Mouse (Mus musculus) adrenal gland, postnatal 10 days (tissue): ENCODE results near the gene Csnk2a2. TPM values are rescaled to one million over a fixed set of nuclear protein-coding genes. Genes with fewer than 3 reads are reported as not detected.

ENCODE experiments used
- DNase-seq: peaks from one replicate; pipeline ENCODE4 v3.0.0; 2021; ENCODE audit warnings: mixed read lengths
- long read RNA-seq, 2 experiments: library from polyadenylated mRNA; stranded (forward); transcript quantifications; one replicate each; pipeline ENCODE4 v2.0.0; 2021
- total RNA-seq, 2 experiments: library from RNA; stranded (reverse); gene quantifications; 2 replicates each; pipeline ENCODE4 v1.2.3; 2021

Csnk2a2 gene
- 10 to 100 TPM; 68.8 to 70.0 TPM for total RNA-seq
- long read RNA-seq, experiment 1, full-length matches to known transcripts: 32 of 81 reads
- long read RNA-seq, experiment 1, partial matches to known transcripts: 29 of 81 reads
- long read RNA-seq, experiment 1, other reads (novel, unspliced or antisense): 20 of 81 reads
- long read RNA-seq, experiment 2, full-length matches to known transcripts: 9 of 54 reads
- long read RNA-seq, experiment 2, partial matches to known transcripts: 29 of 54 reads
- long read RNA-seq, experiment 2, other reads (novel, unspliced or antisense): 16 of 54 reads

DNA sequence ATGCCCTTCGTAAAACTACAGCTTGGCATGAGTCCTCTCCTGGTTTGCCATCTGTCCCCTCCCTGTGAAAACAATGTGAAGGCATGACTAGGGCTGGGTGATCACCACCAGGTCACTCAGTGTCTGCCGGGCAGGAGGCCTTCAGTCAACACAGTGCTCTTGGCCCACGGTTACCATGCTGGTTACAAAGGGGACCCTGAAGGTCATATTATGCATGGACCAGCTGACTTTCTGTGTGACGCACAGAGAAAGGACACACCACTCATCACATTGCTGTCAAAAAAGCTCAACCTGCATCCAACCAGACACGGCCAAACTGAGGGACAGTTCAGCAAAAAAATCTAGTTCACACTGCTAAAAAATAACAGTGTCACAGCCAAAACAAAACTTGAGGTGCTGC is at the start of gene Csnk2a2:
TSS of gene Csnk2a2 (minus strand) at position 34 of the 400 bp plus-strand sequence.
- DNase-seq: peak; percentile 54

DNA sequence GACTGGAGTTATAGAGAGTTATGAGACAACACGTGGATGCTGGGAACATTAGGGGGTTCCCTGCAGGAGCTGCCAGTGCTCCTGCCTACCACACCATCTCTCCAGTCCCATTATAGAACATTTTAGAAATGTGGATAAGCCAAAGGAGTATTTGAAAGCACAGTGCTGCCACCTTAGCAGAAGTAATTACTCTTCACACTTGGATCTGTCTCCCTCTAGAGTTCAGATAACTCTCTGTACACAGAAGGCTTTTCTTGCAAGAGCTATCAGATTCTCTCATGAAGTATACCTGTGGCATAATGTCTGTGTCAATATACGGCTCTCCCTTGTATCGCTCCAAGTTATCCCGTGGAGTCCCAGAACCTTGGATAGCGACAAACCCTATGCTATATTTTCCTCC is 49.6 kb upstream of the Csnk2a2 start:
- no peak for DNase-seq

DNA sequence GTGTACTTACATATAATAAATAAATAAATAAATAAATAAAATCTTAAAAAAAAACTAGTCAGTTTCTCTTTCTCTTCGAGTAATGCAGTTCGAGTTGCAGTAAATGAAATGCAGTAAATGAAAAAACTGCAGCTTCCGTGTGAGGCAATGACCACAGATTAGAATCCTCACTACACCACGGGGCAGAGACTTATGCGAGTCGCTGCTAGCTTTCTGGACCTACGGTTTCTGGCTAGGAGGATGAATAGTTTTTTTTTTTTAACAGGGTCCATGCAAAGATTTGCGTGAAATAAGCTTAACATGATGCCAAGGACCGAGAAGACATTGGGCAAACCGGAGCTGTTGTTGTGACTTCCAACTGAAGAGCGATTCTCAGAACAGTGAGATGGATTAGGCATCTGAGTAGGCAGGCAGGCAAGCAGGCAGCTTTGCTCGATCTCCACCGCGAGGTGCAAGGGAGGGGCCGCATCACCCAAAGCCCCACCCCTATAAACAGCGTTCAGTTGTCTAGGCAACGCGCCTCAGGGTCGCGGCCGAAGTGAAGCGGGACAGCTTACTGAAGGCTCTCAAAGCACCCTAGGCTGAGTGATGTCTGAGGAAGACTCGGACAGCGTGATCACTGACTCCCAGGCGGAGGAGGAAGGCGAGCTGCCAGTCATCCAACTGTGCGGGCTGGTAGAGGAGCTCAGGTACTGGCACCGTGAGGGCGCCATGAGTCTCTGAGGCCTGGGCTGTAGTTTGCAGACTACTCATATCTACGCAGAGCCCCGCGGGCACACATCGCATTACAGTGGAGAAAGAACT is 43.9 kb upstream of the Csnk2a2 start, which contains the start of gene Ccdc113:
TSS of gene Ccdc113 (plus strand) at position 502 of the 804 bp plus-strand sequence.
- DNase-seq: peak; percentile 82

DNA sequence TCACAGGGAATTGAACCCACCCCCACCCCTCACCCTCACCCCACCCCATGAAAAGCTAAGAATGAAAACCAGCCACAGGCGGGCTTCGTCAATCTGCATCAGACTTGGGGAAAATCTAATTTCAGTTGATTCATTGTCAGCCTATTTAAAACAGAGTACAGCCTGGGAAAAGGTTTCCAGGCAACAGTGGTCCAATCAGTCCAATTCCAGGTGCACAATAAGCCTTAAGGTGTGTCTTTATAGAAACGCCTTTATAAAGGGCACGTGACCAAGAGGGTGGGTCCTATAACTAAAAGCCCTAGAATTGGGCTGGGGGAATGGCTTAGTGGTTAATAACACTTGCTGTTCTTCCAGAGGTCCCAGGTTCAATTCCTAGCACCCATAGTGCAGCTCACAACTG is 42.4 kb upstream of the Csnk2a2 start:
- DNase-seq: no peak

DNA sequence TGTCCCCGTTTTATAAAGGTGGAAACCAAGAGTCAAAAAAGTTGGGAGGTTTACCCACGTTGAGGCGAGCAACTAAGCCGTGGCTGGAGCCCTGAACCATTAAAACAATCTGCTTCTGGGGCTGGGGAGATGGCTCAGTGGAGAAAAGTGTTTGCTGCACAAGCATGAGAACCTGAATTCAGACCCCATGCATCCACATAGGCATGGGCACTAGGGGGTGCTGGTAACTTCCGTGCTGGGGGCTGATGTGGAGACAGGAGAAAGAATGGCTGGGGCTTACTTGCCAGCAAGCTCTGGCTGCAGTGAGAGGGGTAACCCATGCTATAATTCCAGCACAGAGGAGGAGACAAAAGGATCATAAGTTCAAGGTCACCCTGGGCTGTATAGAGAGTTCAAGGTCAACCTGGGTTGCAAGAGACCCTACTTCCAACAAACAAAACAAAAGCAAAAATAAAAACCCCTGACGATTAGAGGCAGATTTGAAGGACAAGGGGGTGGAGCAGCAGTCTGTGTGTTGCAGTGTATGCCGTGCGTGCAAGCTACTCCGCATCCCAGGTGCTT is 39.0 kb upstream of the Csnk2a2 start:
- no peak for DNase-seq

DNA sequence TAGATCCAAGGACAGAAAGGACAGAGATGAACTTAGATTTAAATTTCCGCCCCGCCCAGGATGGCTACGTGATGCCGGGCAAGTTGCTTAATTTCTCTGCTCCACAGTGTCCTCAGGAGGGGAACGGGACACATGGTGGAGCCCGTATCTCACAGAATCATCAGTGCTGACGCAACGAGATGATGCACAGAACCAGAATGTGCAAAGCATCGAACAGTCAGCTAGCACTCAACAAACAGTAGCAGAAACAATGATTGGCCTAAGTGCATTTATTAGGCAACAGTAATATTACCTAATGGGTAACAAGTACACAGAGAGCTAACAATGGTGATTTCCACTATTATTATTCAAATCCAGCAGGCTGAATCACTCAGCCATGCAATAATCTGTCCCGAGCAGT is 38.4 kb upstream of the Csnk2a2 start:
- no peak for DNase-seq

DNA sequence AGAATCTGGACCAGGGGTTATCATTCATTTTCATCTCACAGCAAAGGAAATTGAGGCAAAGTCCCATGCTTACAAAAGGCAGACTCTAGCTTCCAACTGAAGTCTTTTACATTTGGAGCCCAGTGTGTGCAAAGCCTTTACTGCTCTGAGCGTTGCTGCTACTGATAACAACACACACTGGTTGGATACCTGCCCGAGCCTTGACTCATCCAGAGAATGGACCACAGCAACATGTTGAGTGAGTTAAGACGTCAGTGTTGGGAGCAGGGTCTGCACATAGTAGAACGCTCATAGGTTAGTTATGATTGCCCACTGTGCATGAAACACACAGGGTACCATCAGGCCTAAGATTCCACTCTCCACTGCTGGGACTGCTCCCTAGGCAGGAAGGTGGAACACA is 34.2 kb upstream of the Csnk2a2 start:
- no peak for DNase-seq

DNA sequence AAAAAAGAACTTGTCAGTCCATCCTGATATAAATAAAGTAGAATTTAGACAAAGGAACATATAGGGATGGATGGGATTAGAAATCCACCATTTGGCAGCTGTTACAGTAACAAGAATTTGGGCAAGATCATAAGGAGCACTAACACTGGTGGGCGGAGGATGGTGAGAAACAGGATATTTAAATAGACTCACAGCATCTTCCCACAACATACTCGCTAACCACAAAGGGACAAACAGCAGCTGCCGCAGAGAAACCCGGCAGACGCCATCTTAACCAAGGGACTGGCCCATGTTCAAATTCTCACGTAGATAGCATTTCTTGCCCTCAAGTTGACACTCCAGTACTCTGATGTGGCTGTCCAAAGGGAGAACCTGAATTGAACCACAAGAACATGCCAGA is 27.1 kb upstream of the Csnk2a2 start:
- DNase-seq: no peak

DNA sequence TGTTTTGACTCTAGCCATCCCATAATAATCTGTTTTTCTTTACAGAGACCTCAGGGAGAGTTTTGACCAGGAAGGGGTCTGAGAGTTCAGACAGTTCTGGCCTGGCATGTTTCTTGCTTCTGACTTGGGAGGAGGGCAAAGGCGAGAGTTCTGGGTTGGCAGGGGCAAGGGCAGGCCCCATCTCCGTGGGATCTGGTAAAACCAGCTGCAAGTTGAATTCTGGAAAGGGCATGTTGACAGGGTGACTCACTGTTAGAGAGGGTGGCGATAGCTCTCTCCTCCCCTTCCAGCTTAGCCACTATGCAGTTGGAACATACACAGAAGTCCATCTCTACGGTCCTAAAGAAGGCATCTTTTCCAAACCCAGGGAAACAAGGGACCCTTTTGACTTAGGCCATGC is 23.4 kb upstream of the Csnk2a2 start:
- no peak for DNase-seq

DNA sequence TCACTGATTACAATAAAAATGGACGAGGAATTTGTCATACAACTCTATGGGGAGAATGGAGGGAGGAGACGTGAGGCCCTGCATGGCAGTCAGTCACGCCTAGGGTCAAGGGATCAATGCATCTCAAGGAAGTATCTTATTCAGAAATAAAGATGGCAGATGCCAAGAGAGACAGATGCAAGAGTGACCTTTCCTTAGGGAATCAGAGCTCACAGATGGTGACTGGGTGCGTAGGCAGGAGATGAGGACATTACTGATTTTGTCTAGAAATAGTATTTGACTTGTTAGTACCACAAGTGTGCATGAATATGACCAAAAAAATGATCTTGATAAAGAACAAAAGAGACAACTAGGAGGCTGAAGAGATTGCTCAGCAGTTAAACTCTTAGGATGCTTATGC is 22.4 kb upstream of the Csnk2a2 start:
- DNase-seq: no peak

DNA sequence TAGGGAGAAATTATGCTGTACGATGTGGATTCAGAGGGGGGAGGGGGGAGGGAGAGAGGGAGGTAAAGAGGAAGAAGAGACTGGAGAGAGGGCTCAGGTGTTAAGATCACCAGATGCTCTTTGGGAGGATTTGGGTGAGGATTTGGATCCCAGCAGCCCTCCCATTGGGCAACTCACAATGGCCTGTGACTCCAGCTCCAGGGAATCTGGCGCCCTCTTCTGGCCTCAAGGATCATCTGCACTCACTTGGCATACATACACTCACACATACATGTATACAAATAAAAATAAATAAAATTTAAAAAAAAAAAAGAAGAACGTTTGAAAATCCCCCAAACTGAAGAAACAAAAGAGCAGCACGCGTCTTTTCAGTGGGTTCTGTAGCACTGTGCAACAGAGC is 16.4 kb upstream of the Csnk2a2 start:
- DNase-seq: no peak

DNA sequence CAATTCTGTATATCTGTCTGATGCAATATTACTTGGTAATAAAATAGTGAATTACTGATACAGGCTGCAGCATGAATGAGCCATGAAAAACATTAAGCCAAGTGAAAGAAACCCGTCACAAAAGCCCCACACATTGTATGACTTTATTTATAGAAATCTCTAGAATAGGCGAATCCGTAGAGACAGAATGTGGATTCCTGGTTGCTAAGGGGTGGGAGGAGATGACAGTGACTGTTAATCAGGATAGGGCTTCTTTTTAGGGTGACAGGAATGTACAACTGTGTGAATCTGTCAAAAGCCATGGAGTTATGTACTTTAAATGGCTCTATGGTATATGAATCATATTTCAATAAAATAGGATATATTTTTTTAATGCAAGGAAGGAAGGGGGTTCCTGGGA is 15.8 kb upstream of the Csnk2a2 start:
- DNase-seq: no peak

DNA sequence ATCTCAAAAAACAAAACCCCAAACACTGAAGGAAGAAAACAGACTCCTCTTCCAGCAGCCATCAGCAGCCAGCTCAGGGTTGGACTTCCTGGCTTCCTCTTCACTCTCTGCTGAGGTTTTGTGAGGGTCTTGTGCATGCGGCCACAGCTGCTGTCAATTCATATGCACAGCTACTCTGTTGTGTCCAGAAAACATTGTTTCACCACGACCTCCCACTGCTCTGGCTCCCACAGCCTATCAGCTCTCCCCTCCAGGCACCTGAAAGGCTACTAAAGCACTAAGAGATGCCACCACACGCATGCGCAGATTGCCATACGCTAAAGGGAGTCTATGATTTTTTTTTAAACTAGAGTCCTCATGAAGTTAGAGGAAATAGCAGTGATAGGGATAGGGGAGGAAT is 15.0 kb upstream of the Csnk2a2 start:
- DNase-seq: no peak

DNA sequence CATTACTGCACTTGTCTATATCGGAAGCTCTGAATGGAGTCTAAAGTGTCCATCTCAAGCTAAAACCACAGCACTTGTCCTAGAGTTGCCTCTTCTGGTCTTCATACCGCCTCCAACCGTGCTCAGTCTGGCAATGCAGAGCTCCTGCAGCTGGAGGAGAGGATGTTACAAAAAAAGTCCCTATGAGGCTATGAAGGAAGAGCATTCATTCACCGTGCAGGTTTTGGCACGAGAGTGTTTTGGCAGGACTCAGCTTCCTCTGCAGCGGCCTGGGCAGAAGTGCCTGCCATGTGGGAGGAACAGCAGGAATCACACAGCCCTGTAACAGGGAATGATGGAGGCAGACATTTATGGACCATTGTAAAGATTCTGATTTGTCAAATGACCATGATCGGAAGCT is 12.6 kb upstream of the Csnk2a2 start:
- no peak for DNase-seq

DNA sequence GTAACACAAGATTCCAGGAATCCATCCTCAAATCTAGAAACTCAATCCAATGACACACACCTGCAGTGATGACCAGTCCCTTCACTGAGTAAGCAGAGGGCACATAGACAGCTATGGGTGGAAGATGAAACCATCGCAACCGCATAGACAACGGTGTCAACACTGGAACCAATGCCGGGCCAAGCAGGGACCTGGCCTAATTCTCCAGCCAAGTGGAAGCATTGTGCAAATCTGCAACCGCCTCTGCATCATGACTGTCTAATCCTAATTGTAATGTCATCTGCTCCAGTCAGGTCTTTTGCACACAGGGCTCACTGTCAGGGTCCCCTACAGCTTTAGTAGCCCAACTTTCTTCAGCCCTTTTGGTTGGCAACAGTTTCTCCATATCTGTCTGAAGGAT is 10.6 kb upstream of the Csnk2a2 start:
- no peak for DNase-seq

DNA sequence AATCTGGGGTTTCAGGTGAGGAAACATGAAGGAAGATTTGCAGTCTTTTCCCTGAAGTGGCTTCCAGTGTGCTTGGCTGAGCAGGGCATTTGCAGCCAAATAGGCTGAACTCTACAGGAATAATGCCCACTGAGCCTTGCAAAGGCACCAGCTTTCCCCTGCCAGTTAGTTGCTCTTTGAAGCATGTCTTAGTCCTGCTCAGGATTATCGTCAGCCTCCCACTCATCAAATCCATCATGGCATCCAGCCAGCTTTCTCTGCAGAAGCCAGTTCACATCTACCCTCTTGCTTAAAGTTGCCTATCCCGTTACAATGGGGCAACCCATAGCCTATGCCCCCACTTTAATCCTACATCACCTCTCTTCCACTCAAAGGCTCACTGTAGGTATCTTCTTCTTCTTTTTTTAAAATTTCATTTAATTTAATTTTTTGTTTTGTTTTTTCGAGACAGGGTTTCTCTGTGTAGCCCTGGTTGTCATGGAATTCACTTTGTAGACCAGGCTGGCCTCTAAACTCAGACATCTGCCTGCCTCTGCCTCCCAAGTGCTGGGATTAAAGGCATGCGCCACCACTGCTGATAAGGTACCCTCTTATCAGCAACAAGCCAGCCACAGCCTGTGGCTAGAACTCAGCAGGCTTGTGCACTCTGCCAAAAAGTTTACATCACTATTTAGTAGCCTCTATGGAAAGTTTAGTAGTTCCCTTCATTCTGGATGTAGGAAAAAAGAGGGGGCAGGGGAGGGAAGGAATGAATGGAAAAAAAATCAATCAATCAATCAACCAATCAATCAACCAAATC is 9.6 kb upstream of the Csnk2a2 start:
- DNase-seq: no peak

DNA sequence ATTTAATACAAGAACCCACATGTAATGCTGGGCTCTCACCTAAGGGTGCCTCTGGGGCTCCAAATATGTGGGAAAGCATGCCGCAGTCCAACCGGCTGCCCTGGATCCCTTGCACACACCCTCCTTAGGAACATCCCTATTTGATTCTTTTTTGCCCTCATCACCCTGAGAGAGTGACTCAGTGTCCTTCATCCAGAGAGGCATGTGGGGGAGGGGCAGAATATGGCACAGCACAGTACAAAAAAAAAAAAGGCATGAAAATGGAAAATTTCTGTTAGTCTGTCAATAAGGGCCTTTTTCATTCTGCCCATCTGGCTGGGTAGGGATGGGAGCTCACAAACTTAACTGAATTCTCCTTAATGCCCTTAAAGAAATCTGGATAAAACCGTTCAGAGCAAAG is 8.0 kb upstream of the Csnk2a2 start:
- DNase-seq: peak; percentile 66

DNA sequence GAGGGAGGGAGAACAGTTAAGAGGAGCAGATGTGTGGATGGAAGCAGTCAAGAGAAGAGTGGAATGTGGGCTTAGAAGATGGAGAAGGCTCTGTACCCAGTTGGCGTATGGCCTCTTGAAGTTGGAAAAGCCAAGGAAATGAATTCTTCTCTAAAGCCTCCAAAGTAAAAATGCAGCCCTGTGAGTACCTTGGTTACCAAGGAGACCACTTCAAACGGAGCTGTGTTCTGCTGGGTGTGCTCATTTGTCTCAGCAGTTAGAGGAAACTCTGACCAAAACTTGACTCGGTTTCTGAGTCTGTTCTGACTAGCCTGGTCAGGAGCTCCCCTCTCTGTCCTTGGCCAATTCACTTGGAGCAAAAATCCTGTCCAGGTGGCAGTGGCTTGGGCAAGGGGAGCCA is 6.6 kb upstream of the Csnk2a2 start:
- DNase-seq: no peak

DNA sequence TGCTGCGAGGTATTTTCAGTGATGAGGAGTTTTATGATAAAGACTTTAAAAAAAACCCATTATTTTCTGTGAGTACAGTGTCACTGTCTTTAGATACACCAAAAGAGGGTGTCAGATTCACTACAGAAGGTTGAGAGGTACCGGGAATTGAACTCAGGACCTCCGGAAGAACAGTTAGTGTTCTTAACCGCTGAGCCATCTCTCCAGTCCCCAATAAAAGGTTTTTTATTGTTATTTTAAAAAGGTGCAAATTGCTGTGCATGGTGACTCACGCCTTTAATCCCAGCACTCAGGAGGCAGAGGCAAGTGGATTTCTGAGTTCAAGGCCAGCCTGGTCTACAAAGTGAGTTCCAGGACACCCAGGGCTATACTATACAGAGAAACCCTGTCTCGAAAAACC is 5.6 kb upstream of the Csnk2a2 start:
- no peak for DNase-seq

DNA sequence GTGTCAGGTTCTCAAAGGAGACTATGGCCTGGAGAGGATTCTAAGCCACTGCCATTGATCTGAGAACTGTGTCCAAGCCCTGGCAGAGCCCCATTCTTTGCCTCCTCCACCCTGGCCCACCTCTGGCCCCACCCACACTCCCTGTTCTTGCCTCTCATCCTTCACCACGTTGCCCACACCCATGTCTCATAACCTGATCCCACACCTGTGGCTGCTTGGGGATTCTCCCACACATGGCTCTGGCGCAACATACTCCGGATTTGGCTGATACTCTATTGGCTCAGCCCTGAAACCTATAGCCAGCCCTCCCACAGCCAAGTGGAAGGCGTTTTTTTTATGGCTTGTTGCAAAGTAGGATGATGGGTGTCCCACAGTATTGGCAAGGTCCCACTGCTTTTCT is 2.2 kb upstream of the Csnk2a2 start:
- DNase-seq: no peak

DNA sequence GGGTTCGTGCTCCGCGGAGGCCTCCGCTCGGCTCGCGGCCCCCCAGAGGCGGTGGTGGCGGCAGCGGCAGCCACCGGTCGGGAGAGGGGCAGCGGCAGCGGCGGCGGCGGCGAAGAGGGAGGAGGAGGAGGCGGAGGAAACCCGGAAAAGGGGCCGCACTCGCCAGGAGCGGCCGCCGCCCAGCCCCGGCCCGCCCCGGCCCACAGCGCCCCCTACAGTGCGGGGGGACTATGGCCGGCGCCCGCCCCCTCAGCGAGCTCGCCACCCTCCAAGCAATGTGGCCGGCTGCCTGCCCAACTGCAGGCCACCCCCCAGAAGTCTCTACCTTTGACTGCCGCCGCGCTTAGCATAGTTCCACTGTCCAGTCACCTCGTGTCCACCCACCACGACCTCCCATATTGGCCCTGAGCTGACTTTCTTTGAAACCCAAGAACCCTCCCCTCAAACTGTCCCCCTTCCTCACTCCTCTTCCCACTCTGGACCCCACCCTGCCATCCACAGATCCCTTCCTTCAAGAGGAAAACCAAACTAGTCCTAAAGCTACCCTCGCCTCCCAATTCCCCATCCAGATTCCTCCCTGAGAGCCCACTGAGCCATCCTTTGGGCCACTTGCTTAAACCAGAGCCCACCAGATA is 1.0 kb downstream of the Csnk2a2 start:
- peak; percentile 96 for DNase-seq
